Mouse (Mus musculus) retina, adult 2 months (tissue): ENCODE measurements around the gene Insc.

Experiments used
- DNase-seq: peaks from one replicate; pipeline ENCODE4 v3.0.0-alpha.2; 2012; ENCODE audit warnings: low read depth, low spot score

Insc gene

DNA sequence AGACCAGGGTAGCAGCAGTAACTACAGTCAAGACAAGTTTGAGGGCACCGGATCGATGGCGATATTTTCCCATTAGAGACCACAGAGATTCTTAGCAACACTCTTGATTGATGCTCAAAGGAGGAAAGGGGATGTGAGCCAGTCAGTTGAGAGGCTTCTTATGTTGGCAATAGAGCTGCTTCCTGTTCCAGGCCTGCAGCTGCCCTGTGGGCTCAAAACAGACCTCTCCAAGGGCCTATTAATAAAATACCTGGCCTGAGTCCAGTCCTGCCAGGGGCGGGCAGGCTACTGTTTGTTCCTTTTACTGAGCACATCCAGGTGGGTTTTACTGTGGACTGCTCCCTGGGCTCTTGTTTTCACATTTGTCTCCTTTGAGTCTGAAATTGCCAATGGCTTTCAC is 83.9 kb downstream of the Insc start:
- DNase-seq, result no peak

DNA sequence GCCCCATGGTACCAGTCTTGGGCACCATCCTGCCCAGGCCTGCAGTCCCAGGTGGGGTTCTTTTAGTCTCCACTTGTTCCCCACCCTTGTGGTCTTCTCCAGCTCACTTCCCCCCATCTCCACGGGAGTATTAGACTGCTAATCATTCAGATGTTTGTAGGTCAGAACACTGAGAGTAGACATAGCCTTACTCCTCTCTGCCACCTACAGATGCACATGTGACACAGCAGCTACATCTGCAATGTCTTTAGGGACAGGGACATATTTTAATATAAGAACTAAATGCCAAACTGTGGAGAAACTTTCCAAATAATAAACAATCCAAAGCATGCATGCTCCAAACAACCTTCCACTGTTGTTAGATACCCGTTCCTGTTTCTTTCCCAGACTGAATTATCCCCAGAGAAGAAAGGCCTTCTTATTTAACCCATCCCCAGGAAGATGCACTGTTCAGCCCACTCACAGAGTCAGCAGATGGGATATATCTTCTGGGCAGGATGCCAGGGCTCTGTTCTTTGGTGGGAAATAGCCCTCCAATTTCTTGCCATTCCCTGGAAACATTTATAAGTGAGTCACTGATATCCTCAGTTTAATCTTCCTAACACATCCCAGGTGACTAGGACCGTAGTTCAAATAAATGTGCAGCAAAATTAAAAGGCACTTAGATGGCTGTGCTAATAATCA is 88.9 kb downstream of the Insc start:
- no peak for DNase-seq

- no peak for DNase-seq
Measured at GRCm38 (mm10) chr7:114834504-114834903, 91.0 kb downstream of the Insc start.

DNA sequence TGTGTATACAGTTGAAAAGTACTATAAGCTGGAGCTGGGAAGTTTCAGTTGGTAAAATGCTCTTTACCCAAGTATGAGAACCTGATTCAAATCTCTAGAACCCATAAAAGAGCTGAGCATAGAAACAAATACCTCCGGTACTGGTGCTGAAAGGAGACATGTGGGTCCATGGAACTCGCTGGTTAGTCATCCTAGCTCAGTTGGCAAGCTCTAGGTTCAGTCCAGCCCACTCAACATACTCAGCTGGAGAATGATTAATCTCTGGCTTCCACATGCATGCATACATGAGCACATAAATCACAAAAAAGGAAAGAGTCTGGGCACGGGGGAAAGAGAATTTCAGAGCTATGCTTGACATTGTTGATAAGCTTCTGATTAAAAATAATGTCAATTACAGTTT is 93.8 kb downstream of the Insc start:
- DNase-seq, result no peak

- no peak for DNase-seq
Measured at GRCm38 (mm10) chr7:114840029-114840745, 96.7 kb downstream of the Insc start.

DNA sequence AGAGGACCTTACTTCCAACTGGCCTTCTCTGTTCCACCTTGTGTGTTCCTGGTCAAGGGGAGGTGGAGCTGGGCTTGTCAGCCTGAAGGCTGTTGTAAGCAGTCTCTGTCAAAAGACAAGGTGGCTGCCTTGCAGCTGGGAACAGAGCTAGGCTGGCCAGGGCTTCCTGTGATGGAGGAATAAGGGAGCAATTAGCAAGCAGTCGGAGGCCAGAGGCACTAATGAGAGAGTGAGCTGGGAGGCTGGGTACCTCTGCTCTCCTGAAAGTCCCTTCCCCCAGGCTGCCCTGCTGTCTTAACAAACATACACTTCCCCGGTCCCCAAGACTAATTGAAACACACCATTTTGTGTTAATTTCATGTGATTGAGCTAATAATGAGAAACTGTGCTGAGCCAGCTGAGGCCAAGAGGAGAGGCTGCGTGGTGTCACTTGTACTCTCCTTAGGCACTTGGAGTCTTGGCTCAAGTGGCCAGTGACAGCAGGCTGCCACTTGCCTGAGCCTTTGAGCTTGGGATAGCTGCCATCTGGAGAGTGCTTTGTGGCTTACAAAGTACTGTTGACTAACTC is 99.2 kb downstream of the Insc start:
- no peak for DNase-seq

DNA sequence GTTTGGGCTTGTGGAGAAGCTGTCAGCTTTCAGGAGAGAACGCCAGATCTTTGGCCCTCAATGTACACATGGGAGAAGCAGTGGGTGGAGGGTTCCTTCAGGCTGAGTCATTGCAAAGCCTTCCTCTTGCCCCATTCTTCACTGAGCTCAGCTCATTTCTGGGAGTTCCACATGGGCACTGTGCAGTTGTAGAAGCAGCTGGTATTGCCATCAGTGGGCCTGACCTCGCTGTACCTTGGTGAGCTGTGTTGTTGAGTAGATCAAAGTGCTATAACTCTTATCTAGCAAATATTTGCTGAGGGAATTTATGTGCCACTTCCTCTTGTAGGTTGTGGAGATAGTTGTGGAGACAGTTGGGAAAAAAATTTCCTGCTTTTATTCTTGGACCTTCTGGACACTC is 103.7 kb downstream of the Insc start:
- no peak for DNase-seq

DNA sequence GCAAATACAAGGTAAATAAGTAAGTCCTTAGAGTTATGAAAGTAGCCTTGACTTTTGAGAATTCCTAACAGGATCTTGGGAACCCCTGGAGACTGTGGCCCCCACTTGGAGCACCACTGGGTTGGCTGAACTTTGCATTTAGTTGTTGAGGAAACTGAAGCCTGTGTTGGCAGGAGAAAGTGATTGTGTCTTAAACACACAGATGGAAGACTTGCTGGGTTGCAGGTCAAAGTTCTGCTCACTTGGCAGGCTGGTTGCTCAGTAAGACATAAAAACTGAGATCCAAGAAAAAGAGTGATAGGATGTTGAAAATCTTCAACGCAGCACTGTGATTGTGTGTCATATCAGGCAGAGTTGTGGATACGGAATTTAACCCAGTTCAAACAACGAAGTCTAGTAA is 108.9 kb downstream of the Insc start:
- no peak for DNase-seq

DNA sequence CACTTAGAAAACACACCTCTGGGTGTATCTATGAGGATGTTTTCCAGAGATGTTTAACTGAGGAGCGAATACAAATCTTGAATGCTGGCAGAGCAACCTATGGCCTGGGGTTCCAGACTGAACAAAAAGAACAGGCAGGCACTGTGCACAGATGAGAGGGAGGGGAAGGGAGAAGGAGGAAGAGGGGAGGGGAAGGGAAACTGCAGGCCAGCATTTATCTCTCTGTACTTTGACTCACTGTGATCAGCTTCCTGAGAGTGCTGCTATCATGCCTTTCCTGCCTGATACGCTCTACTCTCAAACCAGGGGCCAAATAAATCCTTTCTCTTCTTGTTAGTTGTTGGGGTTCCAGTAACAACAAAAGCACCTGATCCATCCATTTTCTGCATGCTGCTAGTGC is 110.7 kb downstream of the Insc start:
- no peak for DNase-seq

GRCm38 (mm10) chr7:114860858-114861523 is 117.5 kb downstream of the Insc start:
- DNase-seq, result no peak

- DNase-seq, result no peak
Measured at GRCm38 (mm10) chr7:114873315-114874012, 130.0 kb downstream of the Insc start.

- peak; percentile 11 for DNase-seq
Measured at GRCm38 (mm10) chr7:114874032-114874441, 130.5 kb downstream of the Insc start.

DNA sequence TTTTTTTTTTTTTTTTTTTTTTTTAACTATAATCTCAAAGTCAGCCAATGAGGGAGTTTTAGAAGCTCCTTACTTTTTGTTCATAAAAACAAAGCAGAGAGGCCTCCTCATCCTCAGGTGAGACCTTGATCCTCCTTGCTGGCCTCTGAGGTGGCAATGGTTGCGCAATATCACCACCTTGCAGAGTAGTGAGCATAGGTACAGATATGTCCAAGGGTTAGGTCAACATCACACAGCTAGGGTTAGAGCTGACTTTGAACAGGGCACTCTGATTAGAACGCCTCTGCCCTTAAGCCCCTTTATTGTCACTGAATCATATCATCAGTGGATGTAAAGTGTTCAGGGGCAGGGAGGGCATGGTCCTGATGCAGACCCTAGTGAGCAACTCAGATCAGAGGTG is 131.1 kb downstream of the Insc start:
- no peak for DNase-seq

DNA sequence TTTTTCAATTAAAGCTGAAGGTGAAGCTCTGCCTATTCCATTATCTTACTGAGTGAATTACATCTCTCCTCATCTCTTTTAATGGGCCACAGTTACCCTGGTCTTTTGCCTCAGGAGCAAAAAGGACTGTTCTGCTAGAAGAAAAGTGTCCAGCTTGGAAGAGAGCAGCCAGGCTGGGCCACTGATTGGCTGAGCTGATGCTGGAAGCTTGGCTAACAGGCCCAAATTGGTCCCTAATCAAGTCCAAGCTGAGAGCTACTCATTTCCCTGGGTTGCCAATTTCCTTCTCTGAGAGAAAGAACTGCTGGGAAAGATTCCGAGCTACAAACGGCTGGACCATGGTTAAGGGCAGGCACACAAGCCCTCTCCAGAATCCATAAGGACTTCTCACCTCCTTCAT is 140.1 kb downstream of the Insc start:
- DNase-seq, result no peak

- DNase-seq, result no peak
Measured at GRCm38 (mm10) chr7:114886933-114887332, 143.4 kb downstream of the Insc start.

DNA sequence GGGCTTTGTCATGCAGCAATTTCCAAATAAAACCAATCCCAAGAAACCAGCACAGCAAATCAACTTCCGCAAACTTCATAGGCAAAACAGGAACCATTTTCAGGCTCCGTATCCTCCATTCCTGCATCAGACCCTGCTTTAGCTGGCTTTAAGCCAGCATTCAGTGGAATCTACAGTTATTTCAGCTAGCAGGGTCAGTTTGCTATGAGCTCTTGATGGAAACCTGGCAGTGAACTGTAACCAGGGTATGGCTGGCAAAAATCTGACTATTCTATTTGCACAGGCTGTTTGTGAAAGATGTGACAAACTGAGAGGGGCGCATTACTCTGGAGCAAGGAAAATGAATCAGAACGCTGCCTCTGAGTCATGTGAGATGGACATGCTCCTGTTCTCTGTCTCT is 146.7 kb downstream of the Insc start:
- no peak for DNase-seq

DNA sequence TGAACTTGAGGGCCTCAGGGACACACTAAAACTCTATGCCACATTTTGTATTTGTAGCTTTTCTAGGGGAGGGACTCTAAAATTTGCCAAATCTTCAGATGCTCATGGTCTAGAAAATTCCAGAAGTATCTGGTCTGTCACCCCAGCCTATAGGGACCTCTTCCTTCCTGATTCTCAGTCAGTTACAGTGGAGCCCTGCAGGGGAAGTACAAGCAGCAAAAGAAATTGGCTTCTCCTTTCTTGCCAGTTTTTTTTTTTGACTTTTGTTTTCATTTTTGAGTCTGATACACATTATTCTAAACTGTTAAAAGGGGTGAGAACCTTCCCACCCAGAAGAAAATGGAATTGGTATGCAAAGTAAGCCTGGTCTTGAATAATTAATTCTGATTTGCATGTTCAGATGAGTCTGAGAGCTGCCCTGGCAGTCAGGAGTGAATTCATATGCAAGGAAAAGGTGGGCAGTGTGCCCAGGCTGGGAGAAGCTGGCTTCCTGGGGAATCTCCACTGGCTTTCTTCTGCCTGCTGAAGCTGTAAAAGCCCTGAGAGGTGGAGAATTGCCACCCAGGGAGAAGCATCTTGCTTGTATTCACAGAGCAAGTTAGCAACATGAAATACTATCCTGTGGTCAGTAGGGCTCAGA is 149.2 kb downstream of the Insc start:
- DNase-seq, result no peak

DNA sequence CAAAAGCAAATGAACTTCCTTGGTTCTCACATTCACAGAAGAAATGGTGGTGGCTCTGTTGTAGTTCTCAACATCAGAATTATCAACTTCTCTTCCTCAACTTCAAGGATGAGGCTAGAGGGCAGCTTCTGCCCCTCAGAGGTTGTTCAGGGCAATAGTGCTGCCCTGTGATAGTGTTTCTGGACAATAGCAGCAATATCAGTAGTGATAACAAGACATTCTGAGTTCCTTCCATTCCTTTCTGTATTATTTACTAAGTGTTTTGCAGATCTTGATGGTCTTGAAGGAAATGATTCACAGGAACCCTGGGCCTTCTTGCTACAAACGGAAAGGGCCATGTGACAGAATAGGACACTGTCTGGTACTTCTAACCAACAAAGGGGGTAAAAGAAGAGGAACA is 150.4 kb downstream of the Insc start:
- DNase-seq, result no peak

GRCm38 (mm10) chr7:114896966-114897697 is 153.6 kb downstream of the Insc start:
- DNase-seq, result no peak
